Mouse (Mus musculus) heart, embryonic 15.5 days (tissue): ENCODE results near the gene Apol7c. TPM values are rescaled to one million over a fixed set of nuclear protein-coding genes. Genes with fewer than 3 reads are reported as not detected.
"Not testable (repeated sequence)": the region's sequence is repeated elsewhere in the genome, so short reads cannot be mapped to it uniquely, and the experiment has no call there.

Source experiments
- ATAC-seq: fragments of 200-750 bp; cut with Nextera tagmentation; replicated peaks from 2 replicates; pipeline ENCODE4 v1.8.0; 2017; ENCODE audit warnings: low read depth, moderate TSS enrichment; ENCODE audit not compliant: insufficient number of reproducible peaks, insufficient read depth, low FRiP score
- H3K27ac ChIP-seq: fragments of 300-500 bp; sonication (generic); 2 replicates; pipeline ENCODE4 v1.5.1; 2015; ENCODE audit warnings: mild to moderate bottlenecking, inconsistent platforms
- H3K27me3 ChIP-seq: fragments of 300-500 bp; sonication (generic); 2 replicates; pipeline ENCODE4 v1.6.1; 2015; ENCODE audit warnings: inconsistent platforms
- H3K36me3 ChIP-seq: fragments of 300-500 bp; sonication (generic); 2 replicates; pipeline ENCODE4 v1.6.1; 2015; ENCODE audit warnings: mild to moderate bottlenecking, inconsistent platforms
- H3K4me1 ChIP-seq: fragments of 300-500 bp; sonication (generic); replicated peaks from 2 replicates; pipeline ENCODE4 v1.6.1; 2015; ENCODE audit warnings: inconsistent platforms
- H3K4me2 ChIP-seq: fragments of 300-500 bp; sonication (generic); 2 replicates; pipeline ENCODE4 v1.6.1; 2015; ENCODE audit warnings: inconsistent platforms, mild to moderate bottlenecking, moderate library complexity
- H3K4me3 ChIP-seq: fragments of 300-500 bp; sonication (generic); 2 replicates; pipeline ENCODE4 v1.5.1; 2015; ENCODE audit warnings: mild to moderate bottlenecking, inconsistent platforms
- H3K9ac ChIP-seq: fragments of 300-500 bp; sonication (generic); 2 replicates; pipeline ENCODE4 v1.6.1; 2015; ENCODE audit warnings: mild to moderate bottlenecking, inconsistent platforms
- H3K9me3 ChIP-seq: fragments of 300-500 bp; sonication (generic); replicated peaks from 2 replicates; pipeline ENCODE4 v1.6.1; 2016; ENCODE audit warnings: inconsistent platforms
- WGBS: fragments of 180-500 bp; shearing (Covaris S2); methylation state at CpG from one replicate; pipeline ENCODE4 v1.1.7; 2015; ENCODE audit warnings: mixed read lengths; 5-methylcytosine and 5-hydroxymethylcytosine counted together
- polyA plus RNA-seq: library from polyadenylated mRNA; unstranded; fragments of >200 nt; fragmentation: Nextera tagmentation; extraction: Ambion mirVana; gene quantifications from 2 replicates; pipeline ENCODE4 v1.2.1, GENCODE M21; 2015

Apol7c gene
- polyA plus RNA-seq, 1 experiment from 2014 or later: not detected

- H3K27ac ChIP-seq: no peak overlapping the region
- no peaks in the 10 kb centered on the region for H3K4me1 ChIP-seq
- ATAC-seq: no peak
- H3K4me2 ChIP-seq: no peak overlapping the region
- no peaks in the 10 kb centered on the region for H3K36me3 ChIP-seq
- H3K9ac ChIP-seq: no peak overlapping the region
- WGBS: 66% methylated on average over 4 of the region's 4 CpGs
- H3K27me3 ChIP-seq: no peaks in the 10 kb centered on the region
- no peaks in the 10 kb centered on the region for H3K9me3 ChIP-seq
- H3K4me3 ChIP-seq: no peak overlapping the region
These were observed 50.8 kb downstream of the Apol7c start for GRCm38 (mm10) chr15:77482140-77482794.

DNA sequence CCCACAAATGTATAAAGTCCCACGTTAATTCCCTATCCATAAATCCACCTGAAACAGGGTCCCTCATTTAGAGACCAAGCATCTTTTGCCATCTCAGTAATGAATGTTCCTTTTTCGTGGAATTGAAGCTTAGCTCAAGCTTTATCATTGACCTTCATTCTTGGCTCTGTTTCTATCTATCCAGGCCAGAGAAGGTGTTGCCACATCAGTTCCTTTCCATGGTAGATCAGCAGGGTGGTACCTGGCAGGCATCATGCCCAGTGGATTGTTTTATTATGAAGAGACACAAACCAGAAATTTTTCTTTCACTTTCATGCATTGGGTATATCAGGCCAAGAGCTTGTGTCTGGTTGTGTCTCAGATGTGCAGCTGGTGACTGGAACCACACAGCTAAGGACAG, 56.4 kb downstream of the Apol7c start, which contains the start of gene Apol10a:
TSS of gene Apol10a (plus strand) at position 355 of the 400 bp plus-strand sequence.
- H3K4me1 ChIP-seq, H3K9ac ChIP-seq, H3K36me3 ChIP-seq, H3K4me2 ChIP-seq, H3K4me3 ChIP-seq, H3K9me3 ChIP-seq, H3K27me3 ChIP-seq, H3K27ac ChIP-seq, ATAC-seq: not testable (repeated sequence)
- 54% methylated on average over 2 of the region's 2 CpGs for WGBS

Other genes with a start within 250 kb of the Apol7c start
- 54.6 and 61.2 TPM in 2 replicates for gene Rbfox2, start 226.3 kb downstream of the Apol7c start, polyA plus RNA-seq
- 0.14 and 0.15 TPM in 2 replicates for gene Apol7a, start 134.2 kb downstream of the Apol7c start, polyA plus RNA-seq
- gene Apol9a, start 122.2 kb downstream of the Apol7c start, polyA plus RNA-seq: 0.53 and 0.79 TPM in 2 replicates
- 0.30 TPM in 1 of 2 replicates, not detected in the other for gene Apol7b, start 85.8 kb downstream of the Apol7c start, polyA plus RNA-seq
- not detected in 2 replicates for gene Apol10a, start 56.3 kb downstream of the Apol7c start, polyA plus RNA-seq
- gene Apol11a, start 25.0 kb downstream of the Apol7c start, polyA plus RNA-seq: not detected in 2 replicates
- not detected in 2 replicates for gene 1700025B11Rik, start 28.6 kb upstream of the Apol7c start, polyA plus RNA-seq
- 0.06 and 0.08 TPM in 2 replicates for gene Apol10b, start 62.8 kb upstream of the Apol7c start, polyA plus RNA-seq
- gene Gm36245, start 65.9 kb upstream of the Apol7c start, polyA plus RNA-seq: not detected in 2 replicates
- gene Apol11b, start 110.0 kb upstream of the Apol7c start, polyA plus RNA-seq: 0.40 and 0.66 TPM in 2 replicates
- 0.05 and 0.14 TPM in 2 replicates for gene Apol7e, start 165.5 kb upstream of the Apol7c start, polyA plus RNA-seq
- 0.13 and 0.26 TPM in 2 replicates for gene Apol9b, start 195.7 kb upstream of the Apol7c start, polyA plus RNA-seq
- 0.24 TPM in 1 of 2 replicates, not detected in the other for gene Apol8, start 223.7 kb upstream of the Apol7c start, polyA plus RNA-seq